Mouse (Mus musculus) stomach, postnatal 0 days (tissue): ENCODE measurements around the gene Immp2l.

ENCODE experiments used
- CTCF ChIP-seq: IDR thresholded peaks from 2 replicates; pipeline ENCODE4 v1.5.1; 2016; ENCODE audit warnings: antibody characterized with exemption, low read depth, mild to moderate bottlenecking, moderate library complexity
- EP300 ChIP-seq: optimal IDR thresholded peaks from 2 replicates; pipeline ENCODE3; 2016; ENCODE audit warnings: antibody characterized with exemption

DNA sequence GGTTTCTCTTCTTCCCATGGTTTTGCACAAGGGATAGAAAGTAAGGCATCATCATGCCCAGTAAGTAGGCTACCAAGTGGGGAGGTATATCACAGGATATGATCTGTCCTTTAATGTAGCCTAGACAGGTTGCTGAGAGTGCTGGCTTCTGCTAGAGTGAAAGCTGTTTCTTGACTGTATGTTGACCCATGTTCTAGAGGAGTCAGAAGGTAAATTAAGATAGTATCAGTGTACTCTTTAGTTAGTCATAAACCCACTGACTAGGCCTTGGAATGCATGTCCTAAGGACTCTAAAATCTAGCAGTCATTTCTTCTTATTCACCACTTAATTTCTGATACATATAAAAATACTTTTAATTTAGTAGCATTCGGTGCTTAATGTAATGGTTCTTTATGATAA lies 377.2 kb downstream of the Immp2l start:
- TF ChIP-seq CTCF (no peak), EP300 (no peak)
